Mouse (Mus musculus) hindbrain, embryonic 10.5 days (tissue): Measurements from ENCODE around the gene Actr1a. TPM values are rescaled to one million over a fixed set of nuclear protein-coding genes. Genes with fewer than 3 reads are reported as not detected.

Source experiments
- DNase-seq: peaks from one replicate; pipeline ENCODE4 v3.0.0-alpha.2; 2017; ENCODE audit warnings: low spot score
- H3K27ac ChIP-seq: fragments of 300-500 bp; sonication (generic); 2 replicates; pipeline ENCODE4 v1.5.1; 2016; ENCODE audit warnings: mild to moderate bottlenecking, moderate library complexity
- H3K27me3 ChIP-seq: fragments of 300-500 bp; sonication (generic); 2 replicates; pipeline ENCODE4 v1.6.1; 2016; ENCODE audit warnings: mild to moderate bottlenecking; ENCODE audit not compliant: poor library complexity, insufficient read depth, severe bottlenecking
- H3K36me3 ChIP-seq: fragments of 300-500 bp; sonication (generic); 2 replicates; pipeline ENCODE4 v1.6.1; 2016; ENCODE audit warnings: mild to moderate bottlenecking, moderate library complexity
- H3K4me1 ChIP-seq: fragments of 300-500 bp; sonication (generic); replicated peaks from 2 replicates; pipeline ENCODE4 v1.6.1; 2016; ENCODE audit warnings: mild to moderate bottlenecking
- H3K4me3 ChIP-seq: fragments of 300-500 bp; sonication (generic); 2 replicates; pipeline ENCODE4 v1.5.1; 2016; ENCODE audit warnings: mild to moderate bottlenecking, moderate library complexity
- H3K9me3 ChIP-seq: fragments of 300-500 bp; sonication (generic); 2 replicates; pipeline ENCODE4 v1.6.1; 2016; ENCODE audit warnings: mild to moderate bottlenecking, moderate library complexity
- WGBS: fragments of 180-500 bp; shearing (Covaris S2); methylation state at CpG from one replicate; pipeline ENCODE4 v1.1.7; 2016; 5-methylcytosine and 5-hydroxymethylcytosine counted together
- polyA plus RNA-seq: library from polyadenylated mRNA; unstranded; fragments of >200 nt; fragmentation: Nextera tagmentation; extraction: Ambion mirVana; gene quantifications from 2 replicates; pipeline ENCODE4 v1.2.1, GENCODE M21; 2016

Gene Actr1a
- polyA plus RNA-seq, 1 experiment from 2014 or later = 229 TPM

DNA sequence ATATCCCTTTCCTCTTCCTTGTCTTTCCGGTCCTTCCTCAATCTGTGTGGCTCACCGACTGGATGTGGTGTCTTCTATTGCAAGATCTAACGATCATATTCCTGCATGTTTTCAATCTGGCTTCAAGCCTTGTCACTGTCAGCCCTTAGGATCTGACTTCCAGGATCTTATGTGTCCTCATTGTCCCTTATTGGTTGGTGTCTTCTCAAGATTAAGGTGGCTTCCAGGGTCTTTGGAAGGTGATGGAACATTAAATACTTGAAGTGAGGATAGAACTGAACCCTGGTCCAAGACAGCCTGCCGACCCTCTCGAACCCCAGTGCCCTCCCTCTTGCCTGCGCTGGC lies 56.6 kb downstream of the Actr1a start:
- Histone ChIP-seq H3K36me3 (peaks cover 8% of the 10 kb centered on the region; the same call in 1 of the 2 replicates), H3K27me3 (peaks cover 18% of the 10 kb centered on the region; the same call in 1 of the 2 replicates), H3K9me3 (no peaks in the 10 kb centered on the region), H3K27ac (peak overlapping the region; percentile 95), H3K4me1 (peaks cover 39% of the 10 kb centered on the region), H3K4me3 (peak overlapping the region; percentile 75)
- DNase-seq = no peak
- 52% methylated on average over 6 of the region's 6 CpGs for WGBS

DNA sequence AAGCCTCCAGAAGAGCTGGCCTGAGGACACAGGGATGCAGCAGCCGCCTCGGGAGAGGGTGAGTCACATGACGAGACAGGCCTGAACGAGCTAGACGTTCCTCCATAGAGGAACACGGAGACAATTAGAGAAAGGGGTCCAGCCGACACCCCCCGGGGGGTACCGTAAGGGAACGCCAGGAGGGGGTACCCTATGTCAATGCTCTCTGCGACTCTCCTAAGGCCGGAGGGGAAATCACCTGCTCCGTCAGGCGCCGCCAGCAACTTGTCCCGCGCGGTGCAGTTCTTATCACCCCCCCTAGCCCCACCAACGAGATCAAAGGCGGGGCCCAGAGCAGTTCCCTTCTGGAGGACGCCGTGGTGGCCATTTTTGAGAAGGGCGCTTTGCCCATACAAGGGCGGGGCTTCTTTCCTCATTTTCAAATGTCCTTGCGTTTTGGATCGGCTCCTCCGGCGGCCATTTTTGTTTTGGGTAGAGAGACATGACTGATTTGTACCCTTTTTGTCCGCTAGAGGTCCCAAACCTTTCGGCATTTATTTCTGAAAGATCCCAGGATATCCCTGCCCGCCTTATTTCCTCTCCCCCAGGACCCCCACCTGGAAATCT lies 57.1 kb downstream of the Actr1a start, which contains the start of gene Cuedc2:
TSS of gene Cuedc2 (minus strand) at position 372 of the 606 bp plus-strand sequence.
- peaks cover 8% of the 10 kb centered on the region; the same call in 1 of the 2 replicates for H3K36me3 ChIP-seq
- H3K4me3 ChIP-seq = peak within 1 kb of the TSS; percentile 75
- H3K27ac ChIP-seq = peak within 1 kb of the TSS; percentile 95
- DNase-seq = peak; percentile 96
- H3K4me1 ChIP-seq = peaks cover 42% of the 10 kb centered on the region
- no peaks in the 10 kb centered on the region for H3K9me3 ChIP-seq
- peaks cover 13% of the 10 kb centered on the region; the same call in 1 of the 2 replicates for H3K27me3 ChIP-seq
- WGBS = under 1% methylated on average over 31 of the region's 31 CpGs

GRCm38 (mm10) chr19:46337719-46338330 lies 57.7 kb downstream of the Actr1a start:
- Histone ChIP-seq H3K4me1 (peaks cover 48% of the 10 kb centered on the region), H3K4me3 (peak overlapping the region; percentile 75), H3K36me3 (peaks cover 8% of the 10 kb centered on the region; the same call in 1 of the 2 replicates), H3K27me3 (peaks cover 13% of the 10 kb centered on the region; the same call in 1 of the 2 replicates), H3K9me3 (no peaks in the 10 kb centered on the region), H3K27ac (peak overlapping the region; percentile 95)
- WGBS = 35% methylated on average over 15 of the region's 15 CpGs
- DNase-seq = no peak

DNA sequence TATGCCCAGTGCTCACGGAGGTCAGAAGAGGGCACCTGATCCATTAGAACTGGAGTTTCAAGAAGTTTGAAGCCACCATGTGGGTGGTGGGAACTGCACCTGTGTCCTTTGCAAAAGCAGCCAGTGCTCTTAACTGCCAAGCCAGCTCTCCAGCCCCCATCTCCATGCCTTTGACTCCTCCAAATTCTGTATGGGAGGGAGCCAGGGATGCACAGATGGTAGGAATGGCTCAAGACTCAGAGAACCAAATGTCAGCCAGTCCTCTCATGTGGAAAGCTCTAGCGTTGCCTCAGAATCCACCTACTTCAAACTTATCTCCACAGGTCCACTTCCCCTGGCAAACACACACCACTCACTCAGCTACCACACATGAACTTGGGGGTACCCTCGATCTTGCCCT lies 61.6 kb downstream of the Actr1a start:
- Histone ChIP-seq H3K4me3 (no peak overlapping the region), H3K4me1 (peaks cover 72% of the 10 kb centered on the region), H3K36me3 (peaks cover 33% of the 10 kb centered on the region), H3K9me3 (no peaks in the 10 kb centered on the region), H3K27ac (no peak overlapping the region), H3K27me3 (peaks cover 16% of the 10 kb centered on the region)
- 88% methylated on average over 3 of the region's 3 CpGs for WGBS
- no peak for DNase-seq

- Histone ChIP-seq H3K4me1 (peaks cover 72% of the 10 kb centered on the region), H3K27me3 (peaks cover 16% of the 10 kb centered on the region), H3K36me3 (peaks cover 33% of the 10 kb centered on the region), H3K9me3 (no peaks in the 10 kb centered on the region), H3K4me3 (peak overlapping the region; percentile 30; the same call in 1 of the 2 replicates), H3K27ac (peak overlapping the region; percentile 76)
- no peak for DNase-seq
- 45% methylated on average over 7 of the region's 7 CpGs for WGBS
Measured at GRCm38 (mm10) chr19:46332721-46333339, 62.7 kb downstream of the Actr1a start.

DNA sequence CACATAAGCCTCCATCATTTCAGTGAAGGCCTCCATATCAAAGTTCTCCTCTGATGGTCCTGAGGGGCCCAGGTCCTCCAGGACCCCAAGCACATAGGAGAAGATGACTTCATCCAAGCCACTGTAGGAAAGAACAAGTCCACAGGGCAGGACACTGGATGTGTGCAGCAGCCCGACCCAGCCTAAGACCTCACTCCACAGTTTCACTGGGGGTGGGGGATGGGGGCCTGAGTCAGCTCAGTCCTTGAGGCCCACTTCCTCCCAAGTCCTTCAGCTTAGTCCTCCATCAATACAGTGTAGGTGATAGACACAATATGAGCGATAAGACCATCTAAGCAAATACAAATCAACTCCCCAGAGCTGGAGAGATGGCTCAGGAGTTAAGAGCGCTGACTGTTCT lies 63.6 kb downstream of the Actr1a start:
- peak overlapping the region; percentile 7; the same call in 1 of the 2 replicates for H3K4me3 ChIP-seq
- 82% methylated on average over 3 of the region's 3 CpGs for WGBS

GRCm38 (mm10) chr19:46331326-46331725 lies 64.2 kb downstream of the Actr1a start:
- H3K36me3 ChIP-seq = peaks cover 33% of the 10 kb centered on the region
- peaks cover 30% of the 10 kb centered on the region for H3K27me3 ChIP-seq
- 94% methylated on average over 14 of the region's 14 CpGs for WGBS
- H3K27ac ChIP-seq = no peak overlapping the region
- no peak for DNase-seq
- H3K4me1 ChIP-seq = peaks cover 74% of the 10 kb centered on the region
- no peaks in the 10 kb centered on the region for H3K9me3 ChIP-seq
- H3K4me3 ChIP-seq = peak overlapping the region; percentile 7; the same call in 1 of the 2 replicates

More for the DNA sequence above, 63.6 kb downstream of the Actr1a start:
- Histone ChIP-seq H3K27ac (peak overlapping the region; percentile 76; the same call in 1 of the 2 replicates), H3K27me3 (peaks cover 24% of the 10 kb centered on the region), H3K4me1 (peaks cover 72% of the 10 kb centered on the region), H3K36me3 (peaks cover 33% of the 10 kb centered on the region), H3K9me3 (no peaks in the 10 kb centered on the region)
- DNase-seq = no peak

DNA sequence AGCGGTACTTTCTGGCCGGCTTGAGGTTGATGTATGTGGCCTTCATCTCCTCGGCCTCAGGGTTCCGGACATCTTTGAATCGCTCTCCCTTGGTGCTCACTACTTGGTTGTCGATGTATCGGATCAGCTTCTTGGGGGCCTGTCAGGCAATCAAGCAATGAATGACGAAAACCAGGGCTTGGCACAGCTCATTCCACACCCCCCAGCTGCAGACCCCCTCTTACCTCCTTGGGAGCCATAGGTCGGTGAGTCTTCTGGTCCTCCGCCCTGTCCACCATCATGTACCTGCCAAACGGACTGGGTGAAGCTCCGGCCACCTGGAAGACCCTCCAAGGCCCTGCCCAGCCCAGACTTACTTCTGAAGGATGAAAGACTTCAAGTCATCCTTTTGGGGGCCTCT lies 64.9 kb downstream of the Actr1a start:
- H3K4me3 ChIP-seq = no peak overlapping the region
- H3K4me1 ChIP-seq = peaks cover 78% of the 10 kb centered on the region
- peaks cover 36% of the 10 kb centered on the region for H3K27me3 ChIP-seq
- H3K36me3 ChIP-seq = peaks cover 31% of the 10 kb centered on the region
- no peak for DNase-seq
- WGBS = 92% methylated on average over 12 of the region's 12 CpGs
- no peak overlapping the region for H3K27ac ChIP-seq
- H3K9me3 ChIP-seq = no peaks in the 10 kb centered on the region

GRCm38 (mm10) chr19:46329951-46330350 lies 65.6 kb downstream of the Actr1a start:
- WGBS = 6% methylated on average over 16 of the region's 16 CpGs
- Histone ChIP-seq H3K4me1 (peaks cover 78% of the 10 kb centered on the region), H3K4me3 (peak overlapping the region; percentile 82), H3K9me3 (no peaks in the 10 kb centered on the region), H3K27me3 (peaks cover 44% of the 10 kb centered on the region), H3K36me3 (peaks cover 25% of the 10 kb centered on the region), H3K27ac (no peak overlapping the region; the same call in 1 of the 2 replicates)
- peak; percentile 84 for DNase-seq

DNA sequence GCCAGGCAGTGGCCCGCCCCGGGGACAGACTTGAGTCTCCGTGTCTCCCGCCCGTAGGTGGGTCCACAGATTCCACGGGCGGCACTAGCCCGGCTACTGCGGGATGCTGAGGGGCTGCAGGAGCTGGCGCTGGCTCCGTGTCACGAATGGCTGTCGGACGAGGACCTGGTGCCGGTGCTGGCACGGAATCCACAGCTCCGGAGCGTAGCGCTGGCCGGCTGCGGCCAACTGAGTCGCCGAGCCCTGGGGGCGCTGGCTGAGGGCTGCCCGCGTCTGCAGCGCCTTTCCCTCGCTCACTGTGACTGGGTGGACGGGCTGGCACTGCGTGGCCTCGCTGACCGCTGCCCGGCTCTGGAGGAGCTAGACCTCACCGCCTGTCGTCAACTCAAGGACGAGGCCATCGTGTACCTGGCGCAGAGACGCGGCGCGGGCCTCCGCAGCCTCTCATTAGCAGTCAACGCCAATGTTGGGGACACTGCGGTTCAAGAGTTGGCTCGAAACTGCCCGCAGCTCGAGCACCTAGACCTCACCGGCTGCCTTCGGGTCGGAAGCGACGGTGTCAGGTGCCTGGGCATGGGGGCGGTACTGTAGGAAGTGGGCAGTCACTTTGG lies 66.4 kb downstream of the Actr1a start:
- peak overlapping the region; percentile 94 for H3K27ac ChIP-seq
- H3K4me3 ChIP-seq = peak overlapping the region; percentile 82
- peaks cover 84% of the 10 kb centered on the region for H3K4me1 ChIP-seq
- H3K9me3 ChIP-seq = no peaks in the 10 kb centered on the region
- peaks cover 52% of the 10 kb centered on the region for H3K27me3 ChIP-seq
- peak; percentile 52 for DNase-seq
- H3K36me3 ChIP-seq = peaks cover 25% of the 10 kb centered on the region
- 2% methylated on average over 54 of the region's 54 CpGs for WGBS

- peaks cover 60% of the 10 kb centered on the region for H3K27me3 ChIP-seq
- peak within 1 kb of the TSS; percentile 94 for H3K27ac ChIP-seq
- no peaks in the 10 kb centered on the region for H3K9me3 ChIP-seq
- peak; percentile 96 for DNase-seq
- peaks cover 79% of the 10 kb centered on the region for H3K4me1 ChIP-seq
- H3K36me3 ChIP-seq = peaks cover 25% of the 10 kb centered on the region
- WGBS = under 1% methylated on average over 81 of the region's 81 CpGs
- peak within 1 kb of the TSS; percentile 82 for H3K4me3 ChIP-seq
Measured at GRCm38 (mm10) chr19:46328081-46329030, 67.2 kb downstream of the Actr1a start, which contains the start of gene Fbxl15. Gene Fbxl15 (plus strand): TSS chr19:46328184.
